Mouse (Mus musculus): ENCODE measurements around the gene Dnajc10.

GRCm38 (mm10) chr2:80386255-80386654 lies 71.0 kb downstream of the Dnajc10 start:
- TF ChIP-seq POLR2A (IDR thresholded peaks at IDR 0.05; ENCODE audit: extremely low read depth, insufficient read depth, low read length) (no peak), CTCF (IDR thresholded peaks at IDR 0.05; ENCODE audit: low read depth, low read length) (no peak)
